Mouse (Mus musculus) cerebellum, adult 11 months (tissue): ENCODE results near the gene Nt5dc3.

Experiments used
- DNase-seq: peaks from one replicate; pipeline ENCODE4 v3.0.0; 2022

Nt5dc3 gene

DNA sequence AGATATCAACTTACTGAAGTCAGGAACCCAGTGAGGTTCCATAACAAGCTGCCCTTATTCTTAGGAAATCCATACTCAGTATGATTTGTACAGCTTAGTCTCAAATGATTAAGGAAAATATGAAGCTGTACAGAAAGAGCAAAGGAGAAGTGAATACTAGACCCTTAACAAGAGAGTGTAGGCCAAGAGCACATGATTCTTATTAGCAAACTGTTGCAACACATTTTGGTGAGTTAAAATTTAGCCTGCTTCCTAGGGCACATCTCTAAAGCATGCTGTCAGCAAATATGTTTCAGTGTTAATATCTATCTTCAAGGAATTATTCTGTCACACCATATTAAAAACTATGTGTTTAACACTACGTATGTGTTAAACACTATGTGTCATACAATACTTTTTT is 107.6 kb downstream of the Nt5dc3 start:
- no peak for DNase-seq
